Mouse (Mus musculus): ENCODE measurements at regions not wholly inside any gene's neighbourhood (a gene's known extent, or its start where the extent isn't known, plus 50 kb on each side); places are given as distances from the start of the nearest gene placed in this dataset.

- no peak for TF ChIP-seq CTCF (IDR thresholded peaks at IDR 0.05; ENCODE audit: control insufficient read depth, insufficient read depth, insufficient replicate concordance, low read depth, low read length)
- TF ChIP-seq POLR2A (IDR thresholded peaks at IDR 0.05; ENCODE audit: control insufficient read depth, low read depth, low read length) = no peak
Observed at GRCm38 (mm10) chr12:31168221-31168890, 72.2 kb upstream of the Gm6993 start.

Data from testis, adult 2 months (tissue).